Mouse (Mus musculus) colon, adult 2 months (tissue): ENCODE results near the gene Nop58. TPM values are rescaled to one million over a fixed set of nuclear protein-coding genes. Genes with fewer than 3 reads are reported as not detected.

Experiments used
- polyA plus RNA-seq: library from polyadenylated mRNA; depleted of rRNA; stranded (reverse); fragments of >200 nt; gene quantifications from 2 replicates; pipeline ENCODE4 v1.2.3, GENCODE M21; 2012; rRNA removed

Gene Nop58
- polyA plus RNA-seq, result 23.7 and 25.2 TPM in 2 replicates

GRCm38 (mm10) chr1:59684819-59685755, at the start of gene Nop58:
Gene Nop58, plus strand, starts transcription at chr1:59684971.

GRCm38 (mm10) chr1:59670641-59671168, 14.1 kb upstream of the Nop58 start, which contains the start of gene Sumo1:
Gene Sumo1, minus strand, starts transcription at chr1:59670834.

GRCm38 (mm10) chr1:59763164-59763768, 78.5 kb downstream of the Nop58 start, which contains the start of gene Bmpr2:
Gene Bmpr2, plus strand, starts transcription at chr1:59763400.

Other genes with a start within 250 kb of the Nop58 start
- gene Fzd7, start 202.5 kb upstream of the Nop58 start, polyA plus RNA-seq, result 19.1 and 21.7 TPM in 2 replicates
- 0.12 and 0.15 TPM in 2 replicates for gene Gm973, start 168.7 kb upstream of the Nop58 start, polyA plus RNA-seq
- gene Sumo1, start 14.1 kb upstream of the Nop58 start, polyA plus RNA-seq, result 7.5 and 9.3 TPM in 2 replicates
- 3.1 and 3.3 TPM in 2 replicates for gene Bmpr2, start 78.4 kb downstream of the Nop58 start, polyA plus RNA-seq
- gene Fam117b, start 228.0 kb downstream of the Nop58 start, polyA plus RNA-seq, result 18.5 and 19.0 TPM in 2 replicates